Mouse (Mus musculus) thymus, postnatal 4 days (tissue): ENCODE results near the gene Cdc42ep5.
A peak's percentile ranks its signal among the peaks of the same experiment; 100 is the strongest.

Source experiments
- DNase-seq: peaks from one replicate; pipeline ENCODE4 v3.0.0; 2021

Cdc42ep5 gene

GRCm38 (mm10) chr7:4124856-4125255 is 39.8 kb downstream of the Cdc42ep5 start:
- no peak for DNase-seq

DNA sequence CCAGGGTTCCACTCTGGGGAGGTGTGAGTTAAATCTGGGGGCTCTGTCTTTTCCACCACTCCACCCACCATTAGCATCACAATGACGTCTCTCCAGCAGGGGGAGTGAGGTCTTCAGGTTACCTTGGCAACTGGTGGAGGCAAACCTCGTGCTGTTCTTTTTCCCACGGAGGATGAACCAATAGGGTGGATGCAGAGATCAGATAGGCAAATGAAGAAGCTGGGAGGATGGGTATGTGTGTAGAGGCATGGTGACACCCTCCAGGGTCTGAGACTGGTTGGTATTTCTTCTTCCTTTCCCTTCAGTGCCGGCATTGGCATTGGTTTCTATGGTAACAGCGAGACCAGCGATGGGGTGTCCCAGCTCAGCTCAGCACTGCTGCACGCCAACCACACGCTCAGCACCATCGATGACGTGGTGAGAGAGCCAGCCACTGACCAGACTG is 40.3 kb downstream of the Cdc42ep5 start:
- peak; percentile 60 for DNase-seq

GRCm38 (mm10) chr7:4123732-4124131 is 40.9 kb downstream of the Cdc42ep5 start:
- no peak for DNase-seq

DNA sequence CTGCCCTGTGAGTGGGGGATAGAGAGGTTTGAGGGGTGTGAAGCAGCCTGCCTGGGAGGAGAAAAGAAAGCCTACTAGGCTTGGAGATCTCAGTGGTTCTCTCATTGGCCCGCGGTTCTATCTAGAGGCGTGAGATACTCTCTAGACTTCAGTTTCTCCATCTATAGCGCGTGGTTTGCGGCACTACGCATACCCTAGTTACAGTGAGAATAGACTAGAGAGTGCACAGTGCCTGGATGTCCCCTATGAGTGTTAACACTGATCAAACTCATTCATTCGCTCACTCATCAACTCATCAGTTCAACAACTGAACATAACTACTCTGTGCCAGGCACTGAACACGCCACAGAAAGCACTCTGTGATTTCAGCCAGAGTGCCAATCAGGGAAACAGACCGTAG is 41.9 kb downstream of the Cdc42ep5 start:
- no peak for DNase-seq

DNA sequence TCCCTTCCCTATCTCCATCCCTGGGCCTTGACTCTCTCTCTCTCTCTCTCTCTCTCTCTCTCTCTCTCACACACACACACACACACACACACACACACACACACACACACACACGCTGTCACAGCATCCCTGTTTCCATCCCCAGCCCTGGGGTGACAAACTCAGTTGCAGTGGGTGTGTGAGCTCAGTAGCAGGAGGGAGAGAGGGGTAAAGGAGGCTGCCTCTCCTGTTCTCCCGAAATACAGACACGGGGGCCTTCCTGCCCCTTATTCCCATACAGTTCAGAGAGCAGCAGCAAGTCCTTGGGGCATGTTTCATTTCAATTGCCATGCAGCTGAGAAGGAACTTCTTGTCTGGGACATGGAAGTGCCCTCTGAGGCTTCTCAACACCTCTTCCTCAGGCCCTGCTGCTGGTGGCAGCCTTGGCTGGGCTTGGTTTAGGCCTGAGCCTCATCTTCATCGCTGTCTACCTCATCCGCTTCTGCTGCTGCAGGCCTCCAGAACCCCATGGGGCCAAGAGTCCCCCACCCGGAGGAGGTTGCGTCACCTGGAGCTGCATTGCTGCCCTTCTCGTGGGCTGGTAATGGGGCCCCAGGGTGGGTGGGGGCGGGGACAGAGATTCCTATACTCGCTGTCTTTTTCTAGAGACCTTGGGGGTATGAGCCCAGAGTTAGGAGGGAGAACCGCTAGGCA is 42.4 kb downstream of the Cdc42ep5 start:
- DNase-seq = no peak

DNA sequence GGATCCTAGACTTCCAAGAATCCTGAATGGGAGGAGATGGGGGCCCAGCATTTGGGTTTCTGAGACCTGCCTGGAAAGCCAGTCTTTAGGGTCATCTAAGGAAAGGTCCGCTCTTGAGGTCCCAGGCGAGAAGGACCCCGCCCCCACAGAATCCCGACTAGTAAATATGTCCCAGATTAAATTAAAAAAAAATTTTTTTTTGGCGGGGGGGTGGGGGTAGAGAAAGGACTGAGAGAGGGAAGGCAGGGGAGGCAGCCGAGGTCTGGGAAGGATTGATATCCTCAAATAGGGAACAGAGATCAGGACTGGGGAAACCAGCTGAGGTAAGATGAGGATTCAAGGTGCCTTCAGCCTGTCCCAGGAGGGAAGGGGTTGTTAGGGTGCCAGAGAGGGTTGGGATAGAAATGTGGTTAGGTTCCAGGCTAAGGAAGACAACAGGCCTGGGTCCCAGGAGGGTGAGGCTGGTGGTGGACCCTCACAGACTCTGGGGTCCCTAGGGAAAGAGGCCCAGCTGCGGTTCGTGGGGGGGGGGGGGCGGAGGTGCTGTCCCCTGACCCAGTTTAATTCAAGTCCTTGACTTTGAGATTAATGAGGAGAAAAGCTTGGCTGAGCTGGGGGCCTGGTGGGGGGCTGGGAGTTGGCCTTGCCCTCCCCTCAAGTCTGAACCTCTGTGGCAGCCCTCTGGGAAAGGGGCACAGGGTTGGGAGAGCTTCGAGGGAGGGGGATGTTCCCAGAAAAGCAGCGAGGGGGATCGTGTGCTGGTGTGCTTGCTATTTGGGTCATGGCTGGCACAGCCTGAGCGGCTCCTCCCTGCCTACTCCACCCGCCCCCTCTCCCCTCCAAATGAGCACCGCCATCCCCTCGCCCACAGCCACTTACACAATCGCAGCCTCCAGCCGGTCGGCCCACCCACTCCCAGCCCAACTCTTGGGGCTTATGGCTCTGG is 44.4 kb downstream of the Cdc42ep5 start:
- no peak for DNase-seq

GRCm38 (mm10) chr7:4119344-4119902 is 45.2 kb downstream of the Cdc42ep5 start, which contains the start of gene Ttyh1:
Gene Ttyh1, plus strand, starts transcription at chr7:4119408.
- DNase-seq = peak; percentile 75

DNA sequence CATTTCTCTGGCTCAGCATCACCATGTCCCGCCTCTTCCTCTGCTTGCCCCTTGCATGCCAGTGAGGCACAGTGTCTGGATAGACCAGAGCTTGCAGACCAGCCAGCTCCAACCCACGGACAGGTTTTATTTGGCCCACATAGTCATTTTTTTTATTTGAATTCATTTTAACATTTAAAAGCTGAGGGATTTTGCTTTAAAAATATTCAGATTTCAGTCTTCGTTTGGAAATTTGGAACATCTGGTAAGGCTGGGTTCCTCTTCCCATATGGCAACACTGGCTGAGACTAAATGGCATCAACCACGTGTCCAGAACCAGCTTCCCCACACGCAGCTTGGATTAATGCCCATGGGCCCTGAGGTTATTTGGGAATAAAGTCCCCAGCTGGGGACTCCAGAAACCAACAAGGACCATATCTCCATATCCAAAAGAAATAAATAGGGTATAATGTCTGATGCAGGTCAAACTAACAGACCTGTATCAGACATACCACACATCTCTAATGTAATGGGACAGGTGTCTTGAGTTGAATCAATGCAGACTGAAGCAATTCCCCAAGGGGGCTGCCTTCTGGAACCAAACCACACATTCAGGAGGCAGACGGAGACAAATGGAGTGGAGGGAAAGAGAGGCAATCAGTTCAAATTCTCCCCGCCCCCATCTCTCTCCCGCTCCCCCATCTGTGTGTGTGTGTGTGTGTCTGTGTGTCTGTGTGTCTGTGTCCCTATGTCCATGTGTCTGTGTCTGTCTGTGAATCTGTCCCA is 47.4 kb downstream of the Cdc42ep5 start:
- DNase-seq = no peak

GRCm38 (mm10) chr7:4111766-4112165 is 52.9 kb downstream of the Cdc42ep5 start:
- no peak for DNase-seq

- DNase-seq = peak; percentile 24
Observed at GRCm38 (mm10) chr7:4103411-4103810, 61.2 kb downstream of the Cdc42ep5 start.
